Mouse (Mus musculus) olfactory bulb, adult 2 months (tissue): ENCODE data around the gene Prelid3b.

Experiments
- CTCF ChIP-seq: fragments of 200-500 bp; IDR thresholded peaks from 2 replicates; pipeline ENCODE4 v1.5.1; 2012; ENCODE audit warnings: low read depth, mild to moderate bottlenecking, low read length, moderate library complexity; ENCODE audit not compliant: insufficient read depth
- POLR2A ChIP-seq: fragments of 200-500 bp; IDR thresholded peaks from 2 replicates; pipeline ENCODE4 v1.6.1; 2012; ENCODE audit warnings: mild to moderate bottlenecking, low read depth, low read length, moderate library complexity; ENCODE audit not compliant: insufficient read depth

GRCm38 (mm10) chr2:174438181-174438580, 34.7 kb downstream of the Prelid3b start:
- TF ChIP-seq POLR2A (no peak), CTCF (no peak)
